Mouse (Mus musculus) lung, postnatal 36 days (tissue): ENCODE measurements around the gene Adtrp.
A peak's percentile ranks its signal among the peaks of the same experiment; 100 is the strongest.

Experiments
- DNase-seq: peaks from one replicate; pipeline ENCODE4 v3.0.0; 2022; ENCODE audit warnings: mixed read lengths

Gene Adtrp

GRCm38 (mm10) chr13:41773812-41774376, 73.6 kb downstream of the Adtrp start:
- DNase-seq: no peak

GRCm38 (mm10) chr13:41771061-41771460, 76.4 kb downstream of the Adtrp start:
- no peak for DNase-seq

DNA sequence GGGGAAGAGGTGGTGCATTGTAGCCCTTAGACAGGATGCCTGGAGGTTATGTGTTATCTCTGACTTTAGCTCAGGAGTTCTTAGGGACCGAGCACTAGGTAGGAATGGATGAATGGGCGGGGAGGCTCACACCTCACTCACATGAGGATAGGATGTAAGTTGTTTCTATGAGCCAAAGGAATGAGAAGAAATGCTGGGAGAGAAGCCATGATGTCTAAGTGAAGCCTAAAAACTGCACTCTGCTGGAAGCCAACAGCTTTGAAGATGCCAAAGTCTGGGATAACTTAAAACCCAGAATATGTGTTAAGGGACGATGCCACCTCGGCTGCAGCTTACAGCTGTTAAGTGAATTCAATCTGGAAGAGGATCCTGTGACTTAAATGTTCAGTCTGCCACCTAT, 79.5 kb downstream of the Adtrp start:
- DNase-seq: no peak

- no peak for DNase-seq
Observed at GRCm38 (mm10) chr13:41761986-41762385, 85.5 kb downstream of the Adtrp start.

DNA sequence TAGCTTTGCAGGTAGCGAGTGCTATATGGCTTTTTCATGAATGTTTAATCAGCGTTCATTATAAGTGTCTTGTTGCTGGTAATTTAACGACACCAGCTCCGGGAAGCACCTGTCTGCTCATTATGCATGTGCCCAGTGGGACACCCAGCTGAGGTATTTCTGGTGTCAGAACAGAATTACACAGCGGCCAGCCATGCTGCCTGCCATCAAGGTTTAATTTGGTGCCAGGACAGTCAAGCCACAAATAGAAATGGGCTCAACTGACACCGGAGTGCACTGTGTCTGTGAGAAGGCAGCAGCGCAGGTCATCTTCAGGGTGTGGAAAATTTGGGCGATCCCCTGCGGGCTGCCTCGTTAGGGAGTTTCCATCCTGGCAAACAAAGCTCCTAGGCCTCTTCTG, 87.0 kb downstream of the Adtrp start:
- DNase-seq: no peak

DNA sequence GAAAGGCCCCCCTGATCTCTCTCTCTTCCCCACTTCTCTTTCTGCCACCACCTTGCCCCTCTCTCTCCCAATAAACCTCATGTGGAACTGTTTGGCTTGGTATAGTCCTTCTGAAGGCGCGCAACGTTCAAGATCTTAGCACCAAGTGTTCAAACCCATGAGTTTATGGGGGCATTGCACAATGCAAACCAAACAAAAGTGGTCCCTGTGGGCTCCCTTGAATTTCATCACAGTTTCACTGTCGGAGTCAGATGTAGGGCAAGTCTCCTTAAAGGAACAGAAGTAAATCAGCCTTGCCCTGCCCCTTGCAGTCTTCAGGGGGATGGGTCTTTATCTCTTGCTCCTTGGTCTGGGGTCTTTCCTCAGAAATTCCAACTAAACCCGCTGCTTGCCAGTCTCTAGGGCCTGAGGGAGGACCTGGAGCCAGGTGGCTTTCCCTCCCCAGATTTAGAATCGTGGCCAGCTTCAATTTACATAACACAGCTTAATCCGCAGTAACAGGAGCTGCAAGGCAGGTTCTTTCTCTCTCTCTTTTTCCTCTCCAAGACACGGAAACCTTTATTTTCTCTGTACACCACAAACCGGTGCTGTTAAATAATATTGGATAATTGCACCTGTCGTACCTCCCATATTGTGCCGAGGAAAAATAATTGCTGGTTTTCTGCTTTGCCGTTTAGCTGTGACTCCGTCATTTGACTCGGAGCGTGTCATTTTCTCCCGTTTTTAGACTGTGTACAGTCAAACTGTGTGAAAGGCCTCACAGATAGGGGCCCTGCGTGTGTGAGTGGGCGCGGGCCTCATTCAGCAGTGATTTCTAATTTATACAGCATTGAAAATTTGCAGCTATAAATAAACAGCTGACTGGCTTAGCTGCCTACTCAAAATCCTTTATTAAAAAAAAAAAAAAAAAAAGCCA, 88.7 kb downstream of the Adtrp start:
- no peak for DNase-seq

- DNase-seq: no peak
Observed at GRCm38 (mm10) chr13:41753114-41753513, 94.4 kb downstream of the Adtrp start.

DNA sequence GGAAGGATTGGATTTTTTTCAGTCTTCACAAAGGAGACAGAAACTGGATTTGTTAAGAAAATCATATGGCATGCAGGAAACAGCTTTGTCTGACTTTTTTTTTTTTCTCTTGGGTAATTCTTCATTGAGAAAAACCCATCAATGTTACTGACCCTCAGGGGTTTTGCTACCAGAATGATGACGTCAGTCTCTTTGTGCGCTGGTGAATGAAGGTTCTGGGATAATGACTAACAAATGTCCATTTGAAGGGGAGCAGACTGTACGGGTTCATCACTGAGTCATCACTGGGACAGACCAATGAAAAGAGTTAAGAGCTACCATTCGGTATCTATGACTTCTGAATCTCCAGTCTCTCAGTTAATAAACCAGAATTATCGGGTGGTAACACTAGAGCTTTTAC, 97.0 kb downstream of the Adtrp start:
- DNase-seq: no peak

- DNase-seq: no peak
Observed at GRCm38 (mm10) chr13:41748866-41749265, 98.6 kb downstream of the Adtrp start.

DNA sequence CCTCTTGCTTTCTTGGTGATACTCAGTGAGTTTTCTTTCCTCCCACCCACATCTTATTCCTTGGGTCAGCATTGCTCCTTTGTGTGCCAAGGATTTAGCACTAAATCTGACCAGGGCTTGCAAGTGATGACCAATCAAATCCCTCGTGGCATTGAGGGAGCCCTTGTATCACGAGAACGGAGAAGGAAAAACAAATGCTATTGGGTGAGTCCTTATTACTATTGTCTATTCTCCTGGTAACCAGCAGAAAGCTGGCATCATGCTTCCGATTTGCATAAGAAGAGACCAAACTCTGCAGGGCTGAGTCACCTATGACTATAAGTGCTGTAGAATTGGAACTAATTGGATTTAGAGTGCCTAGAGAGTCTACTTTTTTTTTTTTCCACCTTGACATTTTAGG, 99.8 kb downstream of the Adtrp start:
- DNase-seq: no peak

GRCm38 (mm10) chr13:41746971-41747615, 100.4 kb downstream of the Adtrp start:
- DNase-seq: peak; percentile 91

GRCm38 (mm10) chr13:41740456-41741085, 106.9 kb downstream of the Adtrp start:
- no peak for DNase-seq

GRCm38 (mm10) chr13:41737628-41738309, 109.7 kb downstream of the Adtrp start:
- DNase-seq: peak; percentile 29

- DNase-seq: no peak
Observed at GRCm38 (mm10) chr13:41729660-41730059, 117.8 kb downstream of the Adtrp start.

- no peak for DNase-seq
Observed at GRCm38 (mm10) chr13:41727803-41728202, 119.7 kb downstream of the Adtrp start.

GRCm38 (mm10) chr13:41719331-41719730, 128.2 kb downstream of the Adtrp start:
- no peak for DNase-seq

DNA sequence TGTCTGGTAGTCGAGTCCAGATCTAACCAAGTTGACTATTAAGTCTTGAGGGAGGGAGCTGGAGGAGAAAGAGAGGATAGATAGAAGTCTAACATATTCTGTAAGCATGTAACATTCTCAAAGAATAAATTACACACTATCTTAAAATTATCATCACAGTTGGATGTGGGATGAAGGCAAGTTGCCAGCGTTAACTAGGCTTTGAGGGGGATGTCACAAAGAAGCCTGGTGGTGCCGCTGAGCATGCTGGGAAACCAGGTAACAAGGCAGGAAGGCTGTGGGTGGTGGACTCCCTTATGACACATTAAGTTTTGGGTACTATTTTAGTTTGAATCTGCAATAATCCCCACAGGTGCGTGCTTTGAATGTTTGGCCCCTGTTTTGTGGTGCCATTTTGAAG, 129.4 kb downstream of the Adtrp start:
- no peak for DNase-seq
